Mouse (Mus musculus): ENCODE results near the gene Mon2. TPM values are rescaled to one million over a fixed set of nuclear protein-coding genes. Genes with fewer than 3 reads are reported as not detected.
"Not testable (repeated sequence)": the region's sequence is repeated elsewhere in the genome, so short reads cannot be mapped to it uniquely, and the experiment has no call there.

Gene Mon2
- total and polyA plus RNA-seq, 3 experiments: 33.8 to 38.6 TPM; not detected in 1

DNA sequence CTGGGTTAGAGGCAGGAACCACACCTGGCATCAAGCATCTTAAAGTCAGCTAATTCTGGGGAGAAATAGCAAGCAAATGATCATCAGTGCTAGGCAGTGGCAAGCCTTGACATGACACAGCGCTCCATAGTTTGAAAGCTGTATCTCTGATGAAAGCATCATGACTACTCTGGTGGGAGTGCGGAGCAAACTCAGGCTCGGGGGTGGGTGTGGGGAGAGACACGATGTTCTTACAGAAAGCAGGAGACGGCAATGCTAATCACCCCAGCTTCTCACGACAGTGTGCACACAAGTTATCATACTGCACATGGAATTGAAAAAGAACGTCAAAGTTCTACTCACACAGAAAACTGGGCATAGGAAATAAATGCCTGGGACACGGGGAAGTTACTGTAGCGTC, 45.7 kb downstream of the Mon2 start:
- Histone ChIP-seq H3K27ac (ENCODE audit: control insufficient read depth, low read depth, low read length) (no peak overlapping the region), H3K4me3 (ENCODE audit: control insufficient read depth in 1 of 2, insufficient read depth in 1 of 2, low read depth in 2 of 2, low read length in 2 of 2) (no peak overlapping the region), H3K27me3 (ENCODE audit: control insufficient read depth in 1 of 2, insufficient read depth in 2 of 2, low read length in 2 of 2) (no peaks in the 10 kb centered on the region), H3K9me3 (replicated peaks; ENCODE audit: insufficient read depth, low read length) (no peaks in the 10 kb centered on the region), H3K4me1 (ENCODE audit: control insufficient read depth in 1 of 2, insufficient read depth in 2 of 2, low read length in 2 of 2) (no peaks in the 10 kb centered on the region), H3K9ac (ENCODE audit: control insufficient read depth, low read depth, low read length, poor library complexity, severe bottlenecking) (no peak overlapping the region), H3K79me2 (ENCODE audit: control insufficient read depth, insufficient read depth, low read length, poor library complexity) (no peaks in the 10 kb centered on the region), H3K36me3 (ENCODE audit: control insufficient read depth in 1 of 2, insufficient read depth in 2 of 2, low read length in 2 of 2) (peaks cover 0 to 11% of the 10 kb centered on the region in 2 experiments; a peak in 1 of 4 replicates)
- no peak for TF ChIP-seq E2F4 (IDR thresholded peaks at IDR 0.05; ENCODE audit: borderline replicate concordance, low read depth, low read length)
- DNase-seq (ENCODE audit: low read depth, low spot score): no peak

DNA sequence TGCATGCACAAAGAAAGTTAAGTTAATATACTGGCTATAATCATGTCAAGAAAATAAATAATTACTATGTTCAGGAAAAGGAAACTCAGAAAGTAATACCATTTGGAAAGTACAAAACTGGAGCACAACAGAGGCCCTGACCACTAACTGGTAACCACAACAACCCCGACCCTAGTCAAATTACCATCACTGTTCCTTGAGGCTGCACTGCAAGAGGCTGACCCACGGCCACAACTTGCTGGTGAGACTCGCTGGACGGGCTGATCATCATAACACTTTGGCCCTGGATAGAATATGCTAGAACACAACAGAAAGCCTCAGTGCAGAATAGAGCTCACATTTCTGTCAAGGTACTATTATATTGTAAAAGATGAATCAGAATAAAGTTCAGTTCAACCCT, 47.4 kb downstream of the Mon2 start:
- TF ChIP-seq MAX (IDR thresholded peaks at IDR 0.05; ENCODE audit: low read length): no peak
- TF ChIP-seq ZC3H11A (IDR thresholded peaks at IDR 0.05; ENCODE audit: low read depth, low read length): no peak
- TF ChIP-seq GABPA (IDR thresholded peaks at IDR 0.05; ENCODE audit: low read depth, low read length): no peak
- TF ChIP-seq ZKSCAN1 (IDR thresholded peaks at IDR 0.05; ENCODE audit: low read depth, low read length): no peak
- TF ChIP-seq RAD21 (IDR thresholded peaks at IDR 0.05; ENCODE audit: low read depth, low read length): no peak
- no peak for TF ChIP-seq KAT2A (conservative IDR thresholded peaks at IDR 0.05; ENCODE audit: low read depth, low read length)
- TF ChIP-seq MYC (IDR thresholded peaks at IDR 0.05; ENCODE audit: low read depth, low read length): no peak
- TF ChIP-seq ZNF384 (IDR thresholded peaks at IDR 0.05; ENCODE audit: low read depth, low read length): no peak
- no peak for TF ChIP-seq MAFK (IDR thresholded peaks at IDR 0.05; ENCODE audit: borderline replicate concordance, low read depth, low read length)
- TF ChIP-seq MEF2A (IDR thresholded peaks at IDR 0.05; ENCODE audit: extremely low read depth, insufficient replicate concordance, low read depth, low read length, poor library complexity, severe bottlenecking): no peak
- Histone ChIP-seq H3K27ac (ENCODE audit: control insufficient read depth, low read depth, low read length) (no peak overlapping the region), H3K27me3 (ENCODE audit: control insufficient read depth in 1 of 2, insufficient read depth in 2 of 2, low read length in 2 of 2) (no peaks in the 10 kb centered on the region), H3K79me2 (ENCODE audit: control insufficient read depth, insufficient read depth, low read length, poor library complexity) (no peaks in the 10 kb centered on the region), H3K4me1 (ENCODE audit: control insufficient read depth in 1 of 2, insufficient read depth in 2 of 2, low read length in 2 of 2) (no peaks in the 10 kb centered on the region), H3K4me3 (ENCODE audit: control insufficient read depth in 1 of 2, insufficient read depth in 1 of 2, low read depth in 2 of 2, low read length in 2 of 2) (no peak overlapping the region), H3K9ac (ENCODE audit: control insufficient read depth, low read depth, low read length, poor library complexity, severe bottlenecking) (no peak overlapping the region), H3K9me3 (replicated peaks; ENCODE audit: insufficient read depth, low read length) (no peaks in the 10 kb centered on the region), H3K36me3 (ENCODE audit: control insufficient read depth in 1 of 2, insufficient read depth in 2 of 2, low read length in 2 of 2) (peaks cover 0 to 8% of the 10 kb centered on the region in 2 experiments; a peak in 1 of 4 replicates)
- DNase-seq (ENCODE audit: low read depth, low spot score): no peak

DNA sequence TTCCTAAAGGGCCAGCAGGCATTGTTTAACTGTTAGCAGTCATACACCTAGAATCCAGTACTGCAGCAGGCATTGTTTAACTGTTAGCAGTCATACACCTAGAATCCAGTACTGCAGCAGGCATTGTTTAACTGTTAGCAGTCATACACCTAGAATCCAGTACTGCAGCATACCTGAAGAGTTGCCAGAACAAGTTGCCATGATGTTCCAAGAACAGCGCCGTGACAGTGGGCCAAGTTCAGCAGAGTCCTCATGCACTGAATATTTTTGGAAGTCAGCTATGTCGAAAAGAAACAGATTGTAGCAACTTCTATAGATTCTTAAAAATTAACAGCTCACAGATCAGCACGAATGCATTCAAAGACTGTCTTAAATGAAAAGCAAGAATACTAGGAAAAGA, 49.6 kb downstream of the Mon2 start:
- not testable (repeated sequence) for H3K79me2 ChIP-seq (ENCODE audit: control insufficient read depth, insufficient read depth, low read length, poor library complexity); H3K4me3 ChIP-seq (ENCODE audit: control insufficient read depth in 1 of 2, insufficient read depth in 1 of 2, low read depth in 2 of 2, low read length in 2 of 2); DNase-seq (ENCODE audit: low read depth, low spot score); H3K27ac ChIP-seq (ENCODE audit: control insufficient read depth, low read depth, low read length); H3K36me3 ChIP-seq (ENCODE audit: control insufficient read depth in 1 of 2, insufficient read depth in 2 of 2, low read length in 2 of 2); H3K9me3 ChIP-seq (replicated peaks; ENCODE audit: insufficient read depth, low read length); H3K9ac ChIP-seq (ENCODE audit: control insufficient read depth, low read depth, low read length, poor library complexity, severe bottlenecking); H3K4me1 ChIP-seq (ENCODE audit: control insufficient read depth in 1 of 2, insufficient read depth in 2 of 2, low read length in 2 of 2); H3K27me3 ChIP-seq (ENCODE audit: control insufficient read depth in 1 of 2, insufficient read depth in 2 of 2, low read length in 2 of 2)
